Mouse (Mus musculus) thymus, postnatal 36 days (tissue): ENCODE data around the gene Palb2.
"Not testable (repeated sequence)": the region's sequence is repeated elsewhere in the genome, so short reads cannot be mapped to it uniquely, and the experiment has no call there.

Source experiments
- DNase-seq, 2 experiments: peaks; one replicate each; pipeline ENCODE4 v3.0.0; 2022; ENCODE audit warnings: mixed read lengths in 2 of 2

Palb2 gene

DNA sequence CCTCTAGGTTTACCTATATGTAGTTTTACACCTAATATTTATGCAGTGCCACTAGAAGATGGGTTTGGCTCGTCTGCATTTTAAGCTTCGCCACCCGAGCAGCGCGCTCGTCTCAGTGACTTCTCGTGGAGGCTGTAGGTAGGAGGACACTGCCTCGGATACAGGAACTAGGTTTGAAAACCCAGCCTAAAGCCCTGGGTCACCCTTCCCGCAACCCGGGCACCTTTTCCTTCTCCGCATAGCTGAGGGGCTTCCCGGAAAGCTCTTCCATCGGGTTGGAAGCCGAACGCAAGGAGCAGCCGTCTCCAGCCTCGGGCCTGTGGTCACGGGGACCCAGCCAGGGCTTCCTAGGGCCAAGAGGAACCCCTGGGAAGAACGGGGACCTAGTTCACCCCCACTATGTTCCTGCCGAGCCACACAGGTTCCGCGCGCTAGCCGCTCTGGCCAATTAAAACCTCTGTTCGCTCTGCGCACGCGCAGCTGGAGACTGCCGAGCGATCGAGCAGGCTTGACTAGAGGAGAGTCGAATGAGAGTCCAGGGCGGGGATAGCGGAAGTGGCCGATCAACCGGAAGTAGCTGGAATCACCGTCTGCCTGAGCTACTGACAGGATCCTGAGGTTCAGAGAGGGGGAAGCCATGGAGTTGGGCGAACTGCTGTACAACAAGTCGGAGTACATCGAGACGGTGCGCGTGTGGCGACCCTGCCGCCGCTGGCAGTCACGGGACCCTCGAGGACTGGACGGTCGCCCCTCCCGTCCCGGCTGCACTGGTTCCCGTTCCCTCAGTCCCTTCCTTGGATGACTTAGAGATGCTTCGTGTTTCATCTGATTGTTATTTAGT, at the start of gene Palb2, which contains the start of gene Dctn5:
Gene Palb2 (minus strand): TSS at position 489 of the 841 bp plus-strand sequence.
Gene Dctn5 (plus strand): TSS at position 545 of the 841 bp plus-strand sequence.
- DNase-seq, result peak; percentile 98 to 99

DNA sequence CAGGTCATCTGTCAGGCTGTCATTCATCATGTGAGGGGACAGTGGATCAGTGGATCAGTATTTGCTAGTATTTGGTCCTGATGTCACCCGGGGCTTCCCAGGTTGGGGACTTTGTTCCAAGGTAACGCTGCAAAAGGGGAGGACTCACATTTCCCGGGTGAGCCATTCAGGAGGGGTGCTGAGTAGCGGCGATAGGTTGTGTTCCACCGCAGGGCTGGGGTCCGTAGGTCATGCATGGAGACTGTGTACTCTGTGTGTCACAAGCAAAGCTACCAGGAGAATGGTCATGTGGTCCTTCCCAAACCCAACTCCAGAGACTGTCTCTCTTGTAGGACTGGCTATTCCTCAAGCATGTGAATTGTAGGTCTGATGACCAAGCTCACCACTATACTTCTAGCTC, 47.9 kb upstream of the Palb2 start:
- DNase-seq, result no peak

DNA sequence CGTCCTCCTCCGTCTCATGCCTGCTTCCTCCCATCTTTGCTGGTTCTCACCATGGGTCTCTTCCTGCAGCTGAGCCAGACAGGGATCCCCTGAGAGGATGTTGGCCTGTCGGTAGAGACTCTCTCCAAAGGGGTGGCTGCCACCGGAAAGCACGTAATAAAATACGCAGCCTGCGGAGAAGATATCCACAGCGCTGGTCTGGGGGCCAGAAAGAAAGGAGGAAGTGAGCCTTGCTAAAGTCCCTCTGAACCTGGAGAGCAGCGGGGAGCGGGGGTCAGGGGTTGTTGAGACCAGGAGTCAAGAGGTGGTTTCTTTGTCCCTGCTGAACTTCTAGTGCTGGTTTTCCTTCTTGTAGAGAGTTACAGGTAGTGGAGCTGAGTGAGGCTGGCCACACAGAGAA, 38.8 kb upstream of the Palb2 start:
- DNase-seq, result no peak

DNA sequence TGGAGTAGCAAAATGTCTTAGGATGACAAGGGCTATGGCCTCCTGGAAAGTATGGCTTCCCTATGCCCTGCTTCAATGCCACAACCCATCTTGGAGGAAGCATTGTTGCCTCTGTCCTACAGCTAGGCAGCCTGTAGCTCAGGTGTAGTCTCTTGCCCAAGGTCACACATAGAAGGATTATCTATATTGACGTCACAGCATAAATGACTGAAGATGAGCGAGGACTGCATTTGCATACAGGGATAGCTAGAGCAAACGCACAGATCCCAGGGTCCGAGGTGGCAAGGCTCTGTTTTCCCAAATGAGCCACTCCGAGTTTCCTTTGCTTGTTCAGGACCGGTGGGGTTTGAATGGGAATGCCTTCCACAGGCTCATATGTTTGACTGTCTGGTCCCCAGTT, 37.9 kb upstream of the Palb2 start:
- no peak for DNase-seq

DNA sequence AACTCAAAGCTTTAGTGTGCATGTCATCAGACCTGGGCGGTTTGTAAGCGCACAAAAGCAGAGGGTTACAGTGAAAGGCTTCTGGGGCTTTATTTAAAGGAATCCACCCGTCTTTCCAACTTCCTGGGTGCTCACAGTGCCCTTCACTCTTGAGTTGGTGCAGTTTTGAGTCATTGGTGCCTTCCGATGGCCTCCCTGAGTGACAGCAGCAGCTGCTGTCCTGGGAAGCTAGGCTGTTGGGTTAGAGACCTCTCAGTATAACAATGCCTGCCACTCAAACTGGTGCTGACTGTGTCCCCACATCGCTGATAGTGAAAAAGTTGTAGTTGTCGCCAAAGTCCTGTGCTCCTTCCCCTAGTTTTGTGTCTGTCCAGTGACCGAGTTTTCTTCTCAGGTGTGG, 34.4 kb upstream of the Palb2 start:
- DNase-seq, result no peak

DNA sequence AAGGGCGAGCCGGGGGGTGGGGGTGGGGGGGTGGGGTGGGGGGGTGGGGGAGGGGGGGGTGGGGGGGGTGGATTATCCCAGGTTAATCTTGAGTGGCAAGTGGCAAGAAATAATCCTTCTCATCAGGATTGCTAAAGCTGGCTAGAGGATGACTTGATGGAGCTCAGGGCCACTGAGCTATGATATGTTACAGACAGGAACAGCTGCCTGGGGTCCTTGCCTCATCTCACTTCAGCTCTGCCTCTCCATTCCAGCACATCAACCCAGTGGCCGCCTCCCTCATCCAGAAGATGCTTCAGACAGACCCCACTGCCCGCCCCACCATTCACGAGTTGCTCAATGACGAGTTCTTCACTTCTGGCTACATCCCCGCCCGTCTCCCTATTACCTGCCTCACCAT, 31.0 kb upstream of the Palb2 start:
- no peak for DNase-seq

DNA sequence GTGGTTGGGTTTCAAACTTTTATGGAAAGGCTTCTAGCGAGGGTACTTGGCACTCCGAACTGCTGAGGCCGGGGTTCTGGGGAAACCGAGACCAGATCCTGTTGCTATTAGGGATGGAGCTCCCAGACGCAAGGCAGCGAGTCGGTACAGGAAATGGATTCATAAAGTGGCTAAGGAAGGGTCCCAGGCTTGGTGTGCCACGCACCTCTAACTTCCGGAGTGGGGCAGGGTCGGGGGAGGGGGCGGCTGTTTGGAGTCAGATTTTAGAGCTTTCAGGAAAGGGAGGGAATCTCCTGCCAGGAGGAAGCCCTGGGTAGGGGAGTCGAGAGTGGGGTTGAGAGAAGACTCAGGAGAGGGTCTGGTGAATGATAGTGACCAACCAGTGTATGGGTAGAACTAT, 27.3 kb upstream of the Palb2 start:
- peak; percentile 16 to 24 for DNase-seq

DNA sequence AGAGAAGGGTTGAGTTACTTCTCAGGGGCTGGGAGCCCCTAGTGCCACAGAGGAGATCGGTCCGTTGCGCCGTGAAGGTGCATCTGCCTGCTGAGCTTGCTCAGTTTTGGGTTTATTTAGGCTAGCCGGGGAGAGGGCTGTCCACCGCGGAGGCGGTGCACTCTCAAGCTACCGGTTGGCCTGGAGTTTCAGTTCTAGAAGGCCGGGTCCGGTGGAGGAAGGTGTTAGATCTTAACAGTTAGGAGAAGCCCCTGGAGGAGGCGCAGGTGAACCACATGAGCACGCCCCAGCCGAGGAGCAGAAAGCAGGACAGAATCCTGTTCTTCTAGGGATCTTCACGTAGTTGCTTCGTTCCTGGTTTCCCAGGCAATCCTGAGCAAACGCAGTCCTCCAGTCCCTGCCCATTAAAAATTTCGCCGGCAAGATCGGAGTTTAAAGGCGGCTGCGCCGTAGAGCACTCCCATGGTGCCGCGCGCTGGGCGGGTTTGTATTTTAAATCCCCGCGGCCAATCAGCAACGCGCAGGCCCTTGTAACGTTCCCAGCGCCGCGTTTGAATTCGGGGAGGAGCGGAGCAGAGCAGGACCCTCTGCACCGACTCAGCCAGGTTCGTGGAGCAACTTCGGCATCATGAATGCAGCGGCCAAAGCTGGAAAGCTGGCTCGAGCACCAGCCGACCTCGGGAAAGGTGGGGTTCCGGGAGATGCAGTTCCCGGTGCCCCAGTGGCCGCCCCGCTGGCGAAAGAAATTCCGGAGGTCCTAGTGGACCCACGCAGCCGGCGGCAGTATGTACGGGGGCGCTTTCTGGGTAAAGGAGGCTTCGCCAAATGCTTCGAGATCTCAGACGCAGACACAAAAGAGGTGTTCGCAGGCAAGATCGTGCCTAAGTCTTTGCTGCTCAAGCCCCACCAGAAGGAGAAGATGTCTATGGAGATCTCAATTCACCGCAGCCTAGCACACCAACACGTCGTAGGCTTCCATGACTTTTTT, 26.4 kb upstream of the Palb2 start, which contains the start of gene Plk1:
Gene Plk1 (plus strand): TSS at position 525 of the 988 bp plus-strand sequence.
- peak; percentile 78 to 81 for DNase-seq

DNA sequence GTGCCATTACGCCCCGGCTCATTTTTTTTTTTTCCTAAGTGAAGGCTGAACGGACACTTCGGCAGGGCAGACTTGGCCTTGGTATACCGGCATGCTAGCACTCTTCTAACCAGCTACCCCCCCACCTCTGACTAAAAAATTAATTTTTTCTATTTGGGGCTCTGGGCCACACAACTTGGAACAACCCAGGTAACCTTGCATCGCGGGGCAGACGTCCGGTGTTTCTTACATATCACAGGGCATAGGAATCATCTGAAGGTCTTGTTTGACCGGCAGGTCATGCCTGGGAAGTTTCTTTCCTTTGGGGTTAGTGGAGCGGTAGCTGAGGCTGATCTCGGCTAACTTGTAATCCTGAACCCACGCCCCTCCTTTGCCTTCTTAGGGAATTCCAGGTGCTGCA, 25.7 kb upstream of the Palb2 start:
- DNase-seq, result no peak

DNA sequence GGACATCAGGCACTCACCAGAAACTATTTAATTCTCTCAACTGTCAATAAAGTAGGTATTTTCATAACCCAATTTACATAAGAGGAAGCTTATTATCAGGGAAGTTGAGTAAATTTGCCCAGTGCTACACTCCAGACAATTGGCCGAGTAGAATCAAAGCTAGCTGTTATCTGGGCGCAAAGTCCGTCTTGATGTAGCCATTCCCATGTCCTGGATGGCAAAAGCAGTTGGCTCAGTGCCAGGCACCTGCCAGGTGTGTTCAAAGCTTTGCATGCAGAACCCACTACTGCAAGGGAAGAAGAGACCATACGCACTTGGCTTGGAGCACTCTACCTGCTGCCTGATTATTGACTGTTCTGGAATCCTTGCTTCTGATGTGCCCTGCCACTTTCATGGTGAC, 19.7 kb upstream of the Palb2 start:
- DNase-seq, result no peak

DNA sequence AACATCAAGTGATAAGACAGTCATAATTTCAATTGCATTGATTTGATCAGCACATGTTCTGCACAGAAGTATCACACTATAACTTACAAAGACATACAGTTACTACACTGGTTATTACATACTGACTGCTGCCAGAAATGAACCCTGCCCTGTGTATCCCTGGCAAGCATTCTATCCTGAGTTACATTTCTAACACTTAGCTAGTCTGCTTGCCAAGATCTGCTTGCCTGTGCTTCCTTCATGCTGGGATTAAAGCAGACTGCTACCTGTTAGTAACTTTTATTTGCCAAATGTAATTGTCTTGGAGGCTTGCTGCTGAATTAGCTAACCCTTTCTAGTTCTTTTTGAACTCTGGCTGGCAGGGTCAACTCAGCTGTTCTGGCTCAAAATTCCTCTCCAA, 8.2 kb upstream of the Palb2 start:
- DNase-seq, result no peak

DNA sequence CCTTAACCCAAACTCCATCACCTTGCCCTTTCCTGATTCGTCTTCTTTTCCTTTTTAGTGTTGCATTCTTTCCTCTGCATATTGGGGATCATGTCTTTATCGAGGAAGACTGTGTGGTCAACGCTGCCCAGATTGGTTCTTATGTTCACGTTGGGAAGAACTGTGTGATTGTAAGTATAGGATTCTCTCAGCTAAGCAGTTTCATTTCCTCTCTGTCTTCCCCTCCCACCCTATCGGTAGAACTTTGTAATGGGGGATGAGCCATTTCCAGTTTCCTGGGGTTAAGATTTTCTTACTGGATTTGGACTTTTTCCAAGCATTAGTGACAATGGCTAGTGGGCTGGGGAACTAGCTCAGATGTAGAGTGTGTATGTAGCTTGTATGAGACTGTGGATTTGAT, 5.4 kb upstream of the Palb2 start:
- no peak for DNase-seq

DNA sequence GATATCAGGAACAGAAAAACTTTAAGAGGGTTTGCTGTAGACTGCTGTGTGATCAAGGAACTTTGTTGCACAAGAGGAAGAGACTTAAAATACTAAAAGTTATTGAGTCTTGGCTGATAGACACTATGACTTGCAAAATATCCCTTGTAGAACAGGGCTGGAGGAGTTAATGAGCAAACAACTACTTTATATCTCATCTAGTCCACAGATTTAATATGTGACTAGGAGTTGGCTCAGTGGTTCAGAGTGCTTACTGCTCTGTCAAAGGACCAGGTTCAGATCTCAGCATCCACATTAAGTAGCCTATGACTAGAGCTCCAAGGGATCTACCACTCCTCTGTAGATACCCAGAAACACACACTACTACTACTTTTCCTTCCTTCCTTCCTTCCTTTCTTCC, 4.3 kb upstream of the Palb2 start:
- no peak for DNase-seq

DNA sequence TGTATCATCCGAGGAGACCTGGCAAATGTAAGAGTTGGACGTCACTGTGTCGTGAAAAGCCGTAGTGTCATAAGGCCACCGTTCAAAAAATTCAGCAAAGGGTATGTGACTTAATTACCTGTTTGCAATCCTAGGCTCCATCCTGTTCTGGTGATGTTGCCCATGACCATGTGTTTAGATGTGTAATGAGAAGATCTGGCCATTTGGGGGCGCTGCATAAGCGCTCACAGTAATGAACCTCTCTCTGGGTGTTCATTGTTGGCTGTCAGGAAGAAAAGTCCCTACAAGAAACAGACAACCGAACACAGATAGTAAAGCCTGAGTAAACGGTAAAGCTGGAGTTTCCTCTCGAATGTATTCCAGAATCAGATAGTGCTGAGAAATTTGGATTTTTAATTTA, 2.3 kb upstream of the Palb2 start:
- DNase-seq, result no peak

DNA sequence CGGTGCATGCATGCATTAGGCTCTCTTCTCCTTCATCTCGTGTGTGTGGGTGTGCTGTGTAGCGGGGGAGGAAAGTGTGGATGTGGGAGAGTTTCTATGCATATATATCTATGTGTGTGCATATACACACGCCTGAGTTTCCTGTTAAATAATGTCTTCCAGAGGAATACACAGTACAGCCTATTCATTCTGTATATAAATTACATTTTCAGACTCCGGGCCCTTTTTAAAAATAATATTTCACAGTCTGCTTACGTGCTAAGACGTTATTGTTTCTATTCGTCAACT, 497 bp upstream of the Palb2 start:
- DNase-seq, result no peak

DNA sequence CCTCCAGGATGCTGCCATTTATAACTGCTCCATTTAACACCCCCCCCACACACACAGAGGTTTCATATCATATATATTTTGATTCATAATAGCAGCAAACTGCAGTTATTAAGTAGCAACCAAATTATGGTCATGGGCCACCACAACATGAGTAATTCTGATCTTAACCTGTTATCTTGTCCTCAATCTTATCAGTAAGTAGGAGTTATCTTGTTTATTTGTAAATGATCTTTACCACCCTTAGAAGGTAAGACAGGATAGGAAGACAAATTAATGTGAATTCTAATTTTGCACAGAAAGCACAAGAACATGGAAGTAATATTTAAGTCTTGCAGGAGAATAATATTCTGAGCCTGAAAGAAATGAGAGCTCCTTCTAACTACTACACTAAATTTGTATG, 951 bp downstream of the Palb2 start:
- DNase-seq, result no peak

DNA sequence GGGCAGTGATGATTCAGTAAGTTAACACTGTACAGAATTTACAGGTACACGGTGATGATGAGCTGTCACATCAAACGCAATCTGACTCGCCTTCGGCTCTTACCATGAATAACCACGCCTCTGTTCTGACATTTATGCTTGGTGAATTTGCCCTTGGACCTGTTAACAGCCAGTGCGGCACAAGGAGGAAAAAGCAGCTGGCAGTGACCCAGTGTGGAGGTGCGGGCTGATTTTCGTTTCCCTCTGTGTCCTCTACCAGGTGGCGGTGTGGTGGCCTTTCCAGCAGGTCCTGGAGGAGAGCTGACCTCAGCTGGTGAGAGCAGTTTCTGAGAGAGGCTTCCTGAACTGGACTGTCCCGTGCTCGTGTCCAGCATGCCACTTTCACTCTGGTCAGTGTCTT, 5.8 kb downstream of the Palb2 start:
- no peak for DNase-seq

DNA sequence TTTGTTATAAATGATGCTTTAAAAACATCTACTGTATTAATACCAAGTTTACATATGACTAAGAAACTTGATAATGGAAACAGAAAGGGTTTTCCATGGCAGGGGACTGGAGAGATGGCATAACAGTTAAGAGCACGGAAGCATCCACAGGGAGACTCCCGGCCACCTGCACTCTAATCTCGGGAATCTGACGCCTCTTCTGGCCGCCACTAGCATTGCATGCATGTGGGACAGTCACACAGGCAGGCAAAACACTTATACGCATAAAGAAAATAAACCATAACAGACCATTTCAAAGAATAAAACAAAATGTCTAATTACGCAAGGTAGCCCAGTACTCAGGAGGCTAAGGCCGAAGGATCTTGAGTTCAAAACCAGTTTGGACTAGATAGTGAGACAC, 7.1 kb downstream of the Palb2 start:
- DNase-seq, result no peak

DNA sequence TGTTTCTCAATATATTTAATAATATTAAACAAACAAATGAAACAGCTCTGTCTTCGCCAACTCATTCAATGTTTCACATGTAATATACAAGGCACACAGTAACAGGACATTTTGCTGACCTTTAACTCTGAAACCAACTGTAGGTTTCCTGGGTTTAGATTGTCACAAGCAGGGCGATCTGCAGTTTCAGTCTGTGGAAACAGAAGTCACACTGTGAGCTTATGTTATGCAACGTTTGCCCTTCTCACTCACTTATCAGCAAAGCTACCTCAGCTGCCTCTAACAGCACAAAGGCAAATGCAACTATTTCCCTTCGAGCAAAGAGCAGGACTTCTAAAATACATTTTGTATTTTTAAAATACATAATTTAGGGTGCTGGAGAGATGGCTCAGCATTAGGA, 9.3 kb downstream of the Palb2 start:
- no peak for DNase-seq

DNA sequence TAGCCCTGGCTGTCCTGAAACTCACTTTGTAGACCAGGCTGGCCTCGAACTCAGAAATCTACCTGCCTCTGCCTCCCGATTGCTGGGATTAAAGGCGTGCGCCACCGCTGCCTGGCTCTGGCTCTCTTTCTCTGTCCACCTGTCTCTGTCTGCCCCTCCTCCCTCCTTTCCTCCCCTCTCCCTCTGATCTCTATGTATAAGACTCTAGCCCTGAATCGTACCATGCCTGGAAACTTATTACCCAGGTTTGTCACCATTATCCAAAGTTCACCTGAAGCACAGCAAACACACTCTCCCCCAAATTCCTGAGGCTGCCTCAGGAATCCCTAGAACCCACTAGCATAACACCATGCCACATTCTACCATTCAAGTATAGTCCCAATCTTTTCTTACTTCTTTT, 24.6 kb downstream of the Palb2 start:
- no peak for DNase-seq

DNA sequence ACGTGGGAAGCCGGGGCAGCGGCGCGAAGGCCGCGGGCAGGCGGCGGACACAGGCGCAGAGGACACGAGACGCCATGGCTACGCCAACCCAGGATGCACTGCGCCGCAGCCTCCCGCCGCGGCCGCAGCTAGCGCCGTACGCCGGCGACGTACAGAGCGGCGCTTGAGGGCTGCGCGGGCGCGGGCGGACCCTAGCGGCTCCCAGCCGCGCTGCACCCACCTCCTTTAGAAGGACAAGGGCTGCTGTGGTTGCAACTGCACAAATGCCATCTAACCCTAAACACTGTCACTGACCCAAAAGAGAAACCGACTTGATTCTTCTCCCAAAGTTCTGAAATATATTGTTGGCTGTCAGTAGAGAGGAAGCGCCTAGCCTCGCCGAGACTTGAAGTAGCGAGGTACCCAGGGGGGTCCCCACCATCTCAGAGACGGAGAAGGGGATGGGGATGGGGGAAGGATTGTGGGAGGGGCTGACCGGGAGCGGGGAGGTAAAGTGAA, 31.0 kb downstream of the Palb2 start, which contains the start of gene Ndufab1:
Gene Ndufab1 (minus strand): TSS at position 140 of the 498 bp plus-strand sequence.
- DNase-seq, result peak; percentile 82 to 85

DNA sequence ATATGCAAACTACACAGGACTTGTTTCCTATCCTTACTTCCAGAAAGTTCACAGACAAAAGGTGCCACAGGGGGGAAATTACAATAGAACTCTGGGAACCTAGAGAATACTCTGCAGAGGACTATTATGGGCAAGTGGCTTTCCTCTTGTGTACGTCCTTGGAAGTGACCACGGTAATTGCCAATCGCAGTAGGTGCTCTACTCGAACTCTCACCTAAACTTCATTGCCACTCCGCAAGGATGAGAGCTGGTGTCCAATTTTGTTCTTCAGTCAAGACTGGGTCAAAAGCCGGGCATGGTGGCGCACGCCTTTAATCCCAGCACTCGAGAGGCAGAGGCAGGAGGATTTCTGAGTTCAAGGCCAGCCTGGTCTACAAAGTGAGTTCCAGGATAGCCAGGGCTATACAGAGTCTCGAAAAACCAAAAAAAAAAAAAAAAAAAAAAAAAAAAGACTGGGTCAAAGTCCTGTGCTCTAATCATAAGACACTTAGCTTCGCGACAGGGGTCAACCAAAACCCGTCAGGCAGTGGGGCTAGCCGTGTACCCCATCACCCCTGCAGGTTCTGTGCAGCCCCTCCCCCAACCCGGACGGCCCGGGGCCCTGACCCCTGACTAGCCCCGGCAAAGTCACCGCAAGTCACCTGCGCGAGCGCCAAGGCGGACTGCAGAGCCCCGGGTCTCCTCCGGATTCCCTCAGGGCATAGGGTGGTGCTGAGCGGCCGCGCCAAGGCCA, 31.6 kb downstream of the Palb2 start:
- not testable (repeated sequence) for DNase-seq

DNA sequence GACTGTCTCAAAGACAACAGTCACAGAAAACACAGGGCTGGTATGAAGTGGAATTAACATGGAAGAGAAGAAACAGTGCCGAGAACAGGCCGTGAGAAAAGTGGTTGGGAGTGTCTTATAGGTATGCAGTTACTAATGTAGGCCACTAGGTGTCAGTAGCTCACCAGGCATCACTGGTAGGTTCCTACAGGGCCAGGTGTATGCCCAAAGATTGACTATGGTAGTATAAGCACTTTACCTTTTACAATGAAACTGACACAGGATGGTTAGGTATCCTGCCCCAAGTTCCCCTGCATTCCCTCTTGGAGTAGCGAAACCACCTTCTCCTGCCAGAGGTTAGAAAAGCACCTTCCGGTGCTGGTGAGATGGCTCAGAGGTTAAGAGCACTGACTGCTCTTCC, 33.6 kb downstream of the Palb2 start:
- DNase-seq, result peak; percentile 28 to 30
